Mouse (Mus musculus) right cerebral cortex, postnatal 36 days (tissue): ENCODE data around the gene Numb.
A peak's percentile ranks its signal among the peaks of the same experiment; 100 is the strongest.
"Not testable (repeated sequence)": the region's sequence is repeated elsewhere in the genome, so short reads cannot be mapped to it uniquely, and the experiment has no call there.

Source experiments
- DNase-seq, 2 experiments: peaks; one replicate each; pipeline ENCODE4 v3.0.0; 2022; ENCODE audit warnings: low spot score in 2 of 2, mixed read lengths in 1 of 2

The Numb gene

GRCm38 (mm10) chr12:83921535-83922381 lies at the start of gene Numb:
TSS of gene Numb (minus strand) at chr12:83921934.
- DNase-seq: peak; percentile 99

- no peak for DNase-seq
These were observed 43.5 kb upstream of the Numb start for GRCm38 (mm10) chr12:83965235-83965634.

GRCm38 (mm10) chr12:83958278-83958677 lies 36.5 kb upstream of the Numb start:
- no peak for DNase-seq

- DNase-seq: no peak
These were observed 30.2 kb upstream of the Numb start for GRCm38 (mm10) chr12:83951711-83952575.

- peak; percentile 39 to 44 for DNase-seq
These were observed 29.3 kb upstream of the Numb start for GRCm38 (mm10) chr12:83950840-83951701.

GRCm38 (mm10) chr12:83950493-83950839 lies 28.7 kb upstream of the Numb start, which contains the start of gene Riox1:
TSS of gene Riox1 (plus strand) at chr12:83950608.
- DNase-seq: peak; percentile 82 to 85

- no peak for DNase-seq
These were observed 28.2 kb upstream of the Numb start for GRCm38 (mm10) chr12:83949776-83950492.

GRCm38 (mm10) chr12:83949043-83949442 lies 27.3 kb upstream of the Numb start:
- no peak for DNase-seq

GRCm38 (mm10) chr12:83947260-83947811 lies 25.6 kb upstream of the Numb start:
- DNase-seq: no peak

- DNase-seq: no peak
These were observed 20.2 kb upstream of the Numb start for GRCm38 (mm10) chr12:83941938-83942337.

- no peak for DNase-seq
These were observed 18.3 kb upstream of the Numb start for GRCm38 (mm10) chr12:83940031-83940430.

- no peak for DNase-seq
These were observed 17.6 kb upstream of the Numb start for GRCm38 (mm10) chr12:83939332-83939731.

GRCm38 (mm10) chr12:83938592-83938991 lies 16.9 kb upstream of the Numb start:
- not testable (repeated sequence) for DNase-seq

- no peak for DNase-seq
These were observed 15.9 kb upstream of the Numb start for GRCm38 (mm10) chr12:83937600-83937999.

- DNase-seq: no peak
These were observed 7.6 kb upstream of the Numb start for GRCm38 (mm10) chr12:83929186-83929804.

GRCm38 (mm10) chr12:83927747-83928146 lies 6.0 kb upstream of the Numb start:
- DNase-seq: no peak

- DNase-seq: no peak
These were observed 4.3 kb upstream of the Numb start for GRCm38 (mm10) chr12:83926061-83926460.

- no peak for DNase-seq
These were observed 3.5 kb upstream of the Numb start for GRCm38 (mm10) chr12:83925160-83925703.

GRCm38 (mm10) chr12:83924332-83924731 lies 2.6 kb upstream of the Numb start:
- no peak for DNase-seq

- no peak for DNase-seq
These were observed 1.7 kb upstream of the Numb start for GRCm38 (mm10) chr12:83923486-83923859.
